Mouse (Mus musculus) limb, embryonic 14.5 days (tissue): ENCODE data around the gene Olr1. TPM values are rescaled to one million over a fixed set of nuclear protein-coding genes. Genes with fewer than 3 reads are reported as not detected.
A peak's percentile ranks its signal among the peaks of the same experiment; 100 is the strongest.
"Not testable (repeated sequence)": the region's sequence is repeated elsewhere in the genome, so short reads cannot be mapped to it uniquely, and the experiment has no call there.

Source experiments
- ATAC-seq: fragments of 200-750 bp; cut with Nextera tagmentation; 2 replicates; pipeline ENCODE4 v1.8.0; 2017; ENCODE audit warnings: low read depth, moderate number of reproducible peaks, moderate TSS enrichment; ENCODE audit not compliant: low FRiP score
- DNase-seq: peaks from one replicate; pipeline ENCODE4 v3.0.0-alpha.2; 2015; ENCODE audit warnings: low spot score
- H3K27ac ChIP-seq: fragments of 300-500 bp; sonication (generic); replicated peaks from 2 replicates; pipeline ENCODE4 v1.5.1; 2014; ENCODE audit warnings: low read depth, mild to moderate bottlenecking, low read length, moderate library complexity, mixed read lengths
- H3K27me3 ChIP-seq: fragments of 300-500 bp; sonication (generic); 2 replicates; pipeline ENCODE4 v1.6.1; 2014; ENCODE audit warnings: low read length, mixed read lengths; ENCODE audit not compliant: control insufficient read depth, insufficient read depth
- H3K36me3 ChIP-seq: fragments of 300-500 bp; sonication (generic); 2 replicates; pipeline ENCODE4 v1.6.1; 2014; ENCODE audit warnings: mild to moderate bottlenecking, low read length, moderate library complexity, mixed read lengths; ENCODE audit not compliant: control insufficient read depth, insufficient read depth
- H3K4me1 ChIP-seq: fragments of 300-500 bp; sonication (generic); 2 replicates; pipeline ENCODE4 v1.6.1; 2014; ENCODE audit warnings: antibody characterized with exemption, low read length, mixed read lengths; ENCODE audit not compliant: control insufficient read depth, insufficient read depth
- H3K4me2 ChIP-seq: fragments of 300-500 bp; sonication (generic); replicated peaks from 2 replicates; pipeline ENCODE4 v1.6.1; 2014; ENCODE audit warnings: low read depth, mild to moderate bottlenecking, low read length, moderate library complexity; ENCODE audit not compliant: severe bottlenecking
- H3K4me3 ChIP-seq: fragments of 300-500 bp; sonication (generic); replicated peaks from 2 replicates; pipeline ENCODE4 v1.5.1; 2014; ENCODE audit warnings: low read length
- H3K9ac ChIP-seq: fragments of 300-500 bp; sonication (generic); 2 replicates; pipeline ENCODE4 v1.6.1; 2014; ENCODE audit warnings: mild to moderate bottlenecking, low read depth, low read length, moderate library complexity; ENCODE audit not compliant: severe bottlenecking
- H3K9me3 ChIP-seq: fragments of 300-500 bp; sonication (generic); 2 replicates; pipeline ENCODE4 v1.6.1; 2016; ENCODE audit warnings: low read length; ENCODE audit not compliant: control insufficient read depth
- POLR2A ChIP-seq: fragments of 200-500 bp; IDR thresholded peaks from 2 replicates; pipeline ENCODE4 v1.8.0; 2012; ENCODE audit warnings: inconsistent platforms, mild to moderate bottlenecking, moderate library complexity, borderline replicate concordance; ENCODE audit not compliant: insufficient read depth, insufficient read length; ENCODE audit errors: extremely low read depth
- WGBS: fragments of 180-500 bp; shearing (Covaris S2); extraction: QIAGEN DNeasy Blood & Tissue Kit; methylation state at CpG from one replicate; pipeline ENCODE4 v1.1.7; 2014; 5-methylcytosine and 5-hydroxymethylcytosine counted together
- polyA plus RNA-seq, 2 experiments: library from polyadenylated mRNA; depleted of rRNA in 1 of 2; stranded (reverse) in 1 of 2; unstranded in 1 of 2; fragments of >200 nt; fragmentation: Nextera tagmentation in 1 of 2; extraction: Ambion mirVana in 1 of 2; gene quantifications; 2 replicates each; pipeline versions ENCODE4 v1.2.1 to v1.2.3; 2012 to 2014

Olr1 gene
- polyA plus RNA-seq, 2 experiments: 0.10 TPM; not detected in 1

GRCm38 (mm10) chr6:129512868-129513267 is 5.9 kb upstream of the Olr1 start:
- ATAC-seq: no peak
- TF ChIP-seq POLR2A: no peak
- no peaks in the 10 kb centered on the region for H3K27me3 ChIP-seq

GRCm38 (mm10) chr6:129512367-129512766 is 5.4 kb upstream of the Olr1 start, which contains the start of gene Tmem52b:
Gene Tmem52b (plus strand): TSS chr6:129512555.
- H3K27ac ChIP-seq: no peak within 1 kb of the TSS
- no peak for ATAC-seq
- no peak within 1 kb of the TSS for H3K9ac ChIP-seq
- 0 out of 2 replicates have a peak within 1 kb of the TSS, but pooled peaks have one; percentile 21 for H3K4me2 ChIP-seq
- no peak for TF ChIP-seq POLR2A
- H3K36me3 ChIP-seq: no peaks in the 10 kb centered on the region
- H3K9me3 ChIP-seq: no peaks in the 10 kb centered on the region
- no peak for DNase-seq
- 22% methylated on average over 3 of the region's 3 CpGs for WGBS
- no peak within 1 kb of the TSS for H3K4me3 ChIP-seq
- H3K27me3 ChIP-seq: no peaks in the 10 kb centered on the region
- peaks cover 9% of the 10 kb centered on the region for H3K4me1 ChIP-seq

More at GRCm38 (mm10) chr6:129512868-129513267, 5.9 kb upstream of the Olr1 start:
- Histone ChIP-seq H3K9ac (no peak overlapping the region), H3K4me1 (peaks cover 9% of the 10 kb centered on the region), H3K4me2 (0 out of 2 replicates have a peak overlapping the region, but pooled peaks have one; percentile 21), H3K27ac (no peak overlapping the region), H3K9me3 (no peaks in the 10 kb centered on the region), H3K36me3 (no peaks in the 10 kb centered on the region), H3K4me3 (no peak overlapping the region)
- peak; percentile 31 for DNase-seq
- 9% methylated on average over 8 of the region's 8 CpGs for WGBS

- Histone ChIP-seq H3K9ac (no peak overlapping the region), H3K4me3 (no peak overlapping the region), H3K4me2 (no peak overlapping the region), H3K27me3 (no peaks in the 10 kb centered on the region), H3K27ac (no peak overlapping the region), H3K9me3 (no peaks in the 10 kb centered on the region), H3K36me3 (no peaks in the 10 kb centered on the region), H3K4me1 (peaks cover 9% of the 10 kb centered on the region)
- ATAC-seq: no peak
- no peak for DNase-seq
- TF ChIP-seq POLR2A: no peak
- 52% methylated on average over 6 of the region's 6 CpGs for WGBS
Measured at GRCm38 (mm10) chr6:129510120-129510911, 3.4 kb upstream of the Olr1 start.

GRCm38 (mm10) chr6:129503471-129503870 is 3.5 kb downstream of the Olr1 start:
- H3K9me3 ChIP-seq: peaks cover 13% of the 10 kb centered on the region; the same call in 1 of the 2 replicates
- ATAC-seq (no peak), DNase-seq (no peak)
- H3K4me3 ChIP-seq: no peak overlapping the region
- no peak overlapping the region for H3K4me2 ChIP-seq
- 87% methylated on average over 2 of the region's 2 CpGs for WGBS
- H3K4me1 ChIP-seq: no peaks in the 10 kb centered on the region
- no peak for TF ChIP-seq POLR2A
- H3K27me3 ChIP-seq: no peaks in the 10 kb centered on the region
- H3K27ac ChIP-seq: no peak overlapping the region
- no peaks in the 10 kb centered on the region for H3K36me3 ChIP-seq
- no peak overlapping the region for H3K9ac ChIP-seq

- ATAC-seq, H3K9ac ChIP-seq, DNase-seq, H3K36me3 ChIP-seq, H3K27ac ChIP-seq, H3K27me3 ChIP-seq, H3K4me3 ChIP-seq, H3K4me1 ChIP-seq, H3K4me2 ChIP-seq: not testable (repeated sequence)
- 82% methylated on average over 1 of the region's 1 CpGs for WGBS
- H3K9me3 ChIP-seq: peaks cover 13% of the 10 kb centered on the region; the same call in 1 of the 2 replicates
Measured at GRCm38 (mm10) chr6:129499516-129499915, 7.4 kb downstream of the Olr1 start.
